Mouse (Mus musculus): ENCODE measurements around the gene Ap3b1. TPM values are rescaled to one million over a fixed set of nuclear protein-coding genes. Genes with fewer than 3 reads are reported as not detected.
A peak's percentile ranks its signal among the peaks of the same experiment; 100 is the strongest.

Ap3b1 gene
- polyA plus RNA-seq, 1 experiment from 2014 or later: 29.4 TPM

- 83% methylated on average over 7 of the region's 7 CpGs for WGBS
- no peaks in the 10 kb centered on the region for H3K9me3 ChIP-seq
- no peak overlapping the region for H3K4me2 ChIP-seq
- no peak overlapping the region for H3K9ac ChIP-seq
- no peaks in the 10 kb centered on the region for H3K27me3 ChIP-seq
- no peak for ATAC-seq (ENCODE audit: low read depth)
- no peak overlapping the region for H3K27ac ChIP-seq (replicated peaks)
- H3K4me3 ChIP-seq: no peak overlapping the region
- H3K36me3 ChIP-seq: peaks cover 11% of the 10 kb centered on the region
- peaks cover 5% of the 10 kb centered on the region; the same call in 1 of the 2 replicates for H3K4me1 ChIP-seq (replicated peaks)
Measured at GRCm38 (mm10) chr13:94524669-94525238, 166.0 kb downstream of the Ap3b1 start.

GRCm38 (mm10) chr13:94529138-94529537 lies 170.4 kb downstream of the Ap3b1 start:
- no peaks in the 10 kb centered on the region for H3K9me3 ChIP-seq
- no peaks in the 10 kb centered on the region for H3K27me3 ChIP-seq
- H3K4me3 ChIP-seq: no peak overlapping the region
- no peak overlapping the region for H3K4me2 ChIP-seq
- no peak overlapping the region for H3K27ac ChIP-seq (replicated peaks)
- peaks cover 11% of the 10 kb centered on the region for H3K36me3 ChIP-seq
- no peak overlapping the region for H3K9ac ChIP-seq
- H3K4me1 ChIP-seq (replicated peaks): no peaks in the 10 kb centered on the region
- WGBS: 96% methylated on average over 5 of the region's 5 CpGs
- ATAC-seq (ENCODE audit: low read depth): no peak

- no peak for ATAC-seq (ENCODE audit: low read depth)
- Histone ChIP-seq H3K4me1 (replicated peaks) (no peaks in the 10 kb centered on the region), H3K36me3 (peaks cover 5% of the 10 kb centered on the region; the same call in 1 of the 2 replicates), H3K4me2 (no peak overlapping the region), H3K9ac (no peak overlapping the region), H3K27me3 (no peaks in the 10 kb centered on the region), H3K4me3 (no peak overlapping the region), H3K27ac (replicated peaks) (no peak overlapping the region), H3K9me3 (no peaks in the 10 kb centered on the region)
- WGBS: 94% methylated on average over 8 of the region's 8 CpGs
Measured at GRCm38 (mm10) chr13:94533516-94533915, 174.8 kb downstream of the Ap3b1 start.

- Histone ChIP-seq H3K4me2 (no peak overlapping the region), H3K9me3 (no peaks in the 10 kb centered on the region), H3K36me3 (no peaks in the 10 kb centered on the region), H3K4me1 (replicated peaks) (no peaks in the 10 kb centered on the region), H3K4me3 (no peak overlapping the region), H3K27me3 (peaks cover 20% of the 10 kb centered on the region), H3K27ac (replicated peaks) (no peak overlapping the region), H3K9ac (no peak overlapping the region)
- 88% methylated on average over 4 of the region's 4 CpGs for WGBS
- ATAC-seq (ENCODE audit: low read depth): no peak
Measured at GRCm38 (mm10) chr13:94537336-94537735, 178.6 kb downstream of the Ap3b1 start.

GRCm38 (mm10) chr13:94539851-94540646 lies 181.3 kb downstream of the Ap3b1 start:
- peaks cover 3% of the 10 kb centered on the region for H3K4me1 ChIP-seq (replicated peaks)
- 85% methylated on average over 10 of the region's 10 CpGs for WGBS
- no peak overlapping the region for H3K4me3 ChIP-seq
- peaks cover 4% of the 10 kb centered on the region; the same call in 1 of the 2 replicates for H3K36me3 ChIP-seq
- H3K9me3 ChIP-seq: no peaks in the 10 kb centered on the region
- H3K27me3 ChIP-seq: peaks cover 37% of the 10 kb centered on the region
- no peak for ATAC-seq (ENCODE audit: low read depth)
- no peak overlapping the region for H3K9ac ChIP-seq
- H3K27ac ChIP-seq (replicated peaks): no peak overlapping the region
- H3K4me2 ChIP-seq: no peak overlapping the region

- H3K4me2 ChIP-seq: no peak overlapping the region
- H3K4me1 ChIP-seq (replicated peaks): peaks cover 21% of the 10 kb centered on the region
- H3K4me3 ChIP-seq: no peak overlapping the region
- no peaks in the 10 kb centered on the region for H3K9me3 ChIP-seq
- no peak overlapping the region for H3K27ac ChIP-seq (replicated peaks)
- ATAC-seq (ENCODE audit: low read depth): no peak
- H3K36me3 ChIP-seq: peaks cover 4% of the 10 kb centered on the region; the same call in 1 of the 2 replicates
- peaks cover 39% of the 10 kb centered on the region for H3K27me3 ChIP-seq
- H3K9ac ChIP-seq: no peak overlapping the region
- 95% methylated on average over 7 of the region's 7 CpGs for WGBS
Measured at GRCm38 (mm10) chr13:94542061-94542460, 183.3 kb downstream of the Ap3b1 start.

GRCm38 (mm10) chr13:94544211-94544610 lies 185.5 kb downstream of the Ap3b1 start:
- H3K27me3 ChIP-seq: peaks cover 54% of the 10 kb centered on the region

GRCm38 (mm10) chr13:94545739-94546138 lies 187.0 kb downstream of the Ap3b1 start:
- H3K27me3 ChIP-seq: peaks cover 53% of the 10 kb centered on the region
- 20% methylated on average over 4 of the region's 4 CpGs for WGBS
- H3K4me3 ChIP-seq: no peak overlapping the region
- H3K9me3 ChIP-seq: no peaks in the 10 kb centered on the region
- peak overlapping the region; percentile 22; the same call in 1 of the 2 replicates for H3K4me2 ChIP-seq
- H3K4me1 ChIP-seq (replicated peaks): peaks cover 48% of the 10 kb centered on the region
- no peak overlapping the region for H3K9ac ChIP-seq
- H3K36me3 ChIP-seq: peaks cover 4% of the 10 kb centered on the region; the same call in 1 of the 2 replicates
- ATAC-seq (ENCODE audit: low read depth): peak; percentile 73
- peak overlapping the region; percentile 61 for H3K27ac ChIP-seq (replicated peaks)

More at GRCm38 (mm10) chr13:94544211-94544610, 185.5 kb downstream of the Ap3b1 start:
- 77% methylated on average over 12 of the region's 12 CpGs for WGBS
- Histone ChIP-seq H3K9me3 (no peaks in the 10 kb centered on the region), H3K4me2 (no peak overlapping the region), H3K36me3 (peaks cover 4% of the 10 kb centered on the region; the same call in 1 of the 2 replicates), H3K4me1 (replicated peaks) (peaks cover 34% of the 10 kb centered on the region), H3K4me3 (no peak overlapping the region), H3K27ac (replicated peaks) (no peak overlapping the region), H3K9ac (no peak overlapping the region)
- ATAC-seq (ENCODE audit: low read depth): no peak

GRCm38 (mm10) chr13:94546246-94546645 lies 187.5 kb downstream of the Ap3b1 start:
- H3K27me3 ChIP-seq: peaks cover 52% of the 10 kb centered on the region
- H3K4me3 ChIP-seq: no peak overlapping the region
- WGBS: 48% methylated on average over 11 of the region's 11 CpGs
- H3K27ac ChIP-seq (replicated peaks): peak overlapping the region; percentile 61
- H3K9ac ChIP-seq: no peak overlapping the region
- peak overlapping the region; percentile 22; the same call in 1 of the 2 replicates for H3K4me2 ChIP-seq
- peak; percentile 60 for ATAC-seq (ENCODE audit: low read depth)
- H3K36me3 ChIP-seq: peaks cover 4% of the 10 kb centered on the region; the same call in 1 of the 2 replicates
- no peaks in the 10 kb centered on the region for H3K9me3 ChIP-seq
- peaks cover 48% of the 10 kb centered on the region for H3K4me1 ChIP-seq (replicated peaks)

- 20% methylated on average over 3 of the region's 3 CpGs for WGBS
- ATAC-seq (ENCODE audit: low read depth): peak; percentile 72; the same call in 1 of the 2 replicates
- no peak overlapping the region for H3K4me2 ChIP-seq
Measured at GRCm38 (mm10) chr13:94549580-94549979, 190.8 kb downstream of the Ap3b1 start.

GRCm38 (mm10) chr13:94550037-94550436 lies 191.3 kb downstream of the Ap3b1 start:
- peaks cover 26% of the 10 kb centered on the region for H3K27me3 ChIP-seq
- no peaks in the 10 kb centered on the region for H3K9me3 ChIP-seq
- no peaks in the 10 kb centered on the region for H3K36me3 ChIP-seq
- WGBS: 56% methylated on average over 4 of the region's 4 CpGs
- no peak overlapping the region for H3K4me2 ChIP-seq
- H3K4me3 ChIP-seq: no peak overlapping the region
- no peak overlapping the region for H3K27ac ChIP-seq (replicated peaks)
- ATAC-seq (ENCODE audit: low read depth): no peak
- no peak overlapping the region for H3K9ac ChIP-seq
- H3K4me1 ChIP-seq (replicated peaks): peaks cover 46% of the 10 kb centered on the region

More at GRCm38 (mm10) chr13:94549580-94549979, 190.8 kb downstream of the Ap3b1 start:
- Histone ChIP-seq H3K27ac (replicated peaks) (no peak overlapping the region), H3K9me3 (no peaks in the 10 kb centered on the region), H3K36me3 (no peaks in the 10 kb centered on the region), H3K27me3 (peaks cover 29% of the 10 kb centered on the region), H3K9ac (0 out of 2 replicates have a peak overlapping the region, but pooled peaks have one; percentile 12), H3K4me3 (no peak overlapping the region), H3K4me1 (replicated peaks) (peaks cover 48% of the 10 kb centered on the region)

GRCm38 (mm10) chr13:94560011-94560410 lies 201.3 kb downstream of the Ap3b1 start:
- H3K27me3 ChIP-seq: peaks cover 57% of the 10 kb centered on the region
- no peak for ATAC-seq (ENCODE audit: low read depth)
- WGBS: 3% methylated on average over 3 of the region's 3 CpGs

More at GRCm38 (mm10) chr13:94560011-94560410, 201.3 kb downstream of the Ap3b1 start:
- Histone ChIP-seq H3K4me1 (replicated peaks) (peaks cover 19% of the 10 kb centered on the region), H3K4me2 (no peak overlapping the region), H3K9ac (no peak overlapping the region), H3K9me3 (no peaks in the 10 kb centered on the region), H3K4me3 (no peak overlapping the region), H3K36me3 (no peaks in the 10 kb centered on the region), H3K27ac (replicated peaks) (no peak overlapping the region)
